ENCODE assay signal across 14 mouse cellular contexts in the genomic region with DNA sequence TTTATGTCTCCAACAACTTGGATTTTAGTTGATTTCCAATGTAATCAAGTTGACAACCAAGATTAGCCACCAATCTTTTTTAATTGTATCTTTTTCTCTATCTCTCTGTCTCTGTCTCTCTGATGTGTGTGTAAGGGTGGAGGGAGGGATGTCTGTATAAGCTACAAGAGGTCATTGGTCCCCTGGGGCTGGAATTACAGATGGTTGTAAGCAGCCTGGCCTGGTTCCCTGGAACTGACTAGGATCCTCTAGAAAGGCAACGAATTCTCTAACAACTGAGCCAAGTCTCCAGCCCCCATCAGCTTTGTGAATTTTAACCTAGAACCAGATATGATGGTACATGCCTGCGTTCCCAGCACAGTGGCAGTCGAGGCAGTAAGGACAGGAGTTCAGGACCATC.
"Had no signal": no experiment of that assay in that cellular context is flagged by ENCODE, and none has a peak within 500 bp of the region (broad histone marks: within the 10 kb centered on the region; RNA-seq: fewer than 3 reads in every experiment).

No protein-coding gene starts in this region.

- DNase-seq: gastrocnemius, postnatal 14 days; gastrocnemius, postnatal 36 days; heart, adult 11 months; heart, adult 2 months; heart, postnatal 14 days; heart, postnatal 36 days; kidney, adult 11 months; kidney, adult 2 months; kidney, adult 9 months; kidney, postnatal 14 days; kidney, postnatal 36 days; layer of hippocampus, adult 9-11 months; layer of hippocampus, postnatal 36 days; left cerebral cortex, postnatal 4 days had no signal
